Mouse (Mus musculus): ENCODE data around the gene Swi5. TPM values are rescaled to one million over a fixed set of nuclear protein-coding genes. Genes with fewer than 3 reads are reported as not detected.
A peak's percentile ranks its signal among the peaks of the same experiment; 100 is the strongest.

Swi5 gene
- polyA plus RNA-seq, 1 experiment from 2014 or later, result 214 TPM

DNA sequence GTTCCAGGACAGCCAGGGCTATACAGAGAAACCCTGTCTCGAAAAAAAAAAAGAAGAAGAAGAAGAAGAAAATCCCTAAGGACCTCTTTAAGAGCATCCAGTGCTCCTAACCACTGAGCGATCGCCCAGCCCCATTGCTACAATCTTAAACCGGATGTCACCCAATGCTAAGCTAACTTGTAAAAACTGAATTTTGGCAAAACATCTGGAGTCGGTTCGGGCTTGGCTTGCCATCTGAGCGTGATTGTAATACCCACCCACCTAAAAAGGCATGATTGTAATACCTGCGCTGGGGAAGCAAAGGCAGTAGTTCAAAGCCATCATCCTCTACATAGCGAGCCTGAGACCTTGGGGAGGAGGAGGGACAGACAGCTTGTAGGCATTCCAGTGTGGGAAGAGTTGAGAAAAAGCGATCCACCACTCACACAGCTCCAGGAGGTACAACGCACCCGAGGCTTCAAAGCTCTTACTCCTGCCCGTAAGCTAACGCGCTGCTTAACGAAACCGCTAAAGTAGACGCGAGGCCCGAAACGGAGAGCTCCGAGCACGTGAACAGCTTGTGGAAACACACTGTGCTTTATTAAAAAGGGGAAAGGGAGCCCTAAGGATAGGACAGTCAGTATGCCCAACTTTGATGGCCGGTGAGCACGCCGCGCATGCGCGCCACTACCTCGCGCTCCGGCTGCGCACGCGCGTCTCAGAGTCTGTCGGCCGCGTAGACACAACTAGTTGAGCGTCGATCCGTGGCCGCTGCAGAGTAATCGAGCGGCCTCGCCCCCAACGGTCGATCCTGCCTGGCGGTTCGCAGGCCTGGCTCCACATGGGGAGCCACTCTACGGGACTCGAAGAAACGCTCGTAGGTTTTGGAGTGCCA lies 51.8 kb downstream of the Swi5 start, which contains the start of gene Pomt1:
Gene Pomt1, plus strand, starts transcription at position 705 of the 874 bp plus-strand sequence.
- no peaks in the 10 kb centered on the region for H3K9me3 ChIP-seq (replicated peaks)
- peak within 1 kb of the TSS; percentile 80 for H3K4me3 ChIP-seq
- H3K27ac ChIP-seq, result peak within 1 kb of the TSS; percentile 89
- ATAC-seq, result peak; percentile 90
- H3K4me1 ChIP-seq, result peaks cover 43% of the 10 kb centered on the region
- no peaks in the 10 kb centered on the region for H3K27me3 ChIP-seq (replicated peaks)
- WGBS (ENCODE audit: insufficient replicate concordance), result under 1% methylated on average over 54 of the region's 54 CpGs
- H3K4me2 ChIP-seq, result peak within 1 kb of the TSS; percentile 94
- peaks cover 61% of the 10 kb centered on the region for H3K36me3 ChIP-seq
- peak within 1 kb of the TSS; percentile 86 for H3K9ac ChIP-seq

DNA sequence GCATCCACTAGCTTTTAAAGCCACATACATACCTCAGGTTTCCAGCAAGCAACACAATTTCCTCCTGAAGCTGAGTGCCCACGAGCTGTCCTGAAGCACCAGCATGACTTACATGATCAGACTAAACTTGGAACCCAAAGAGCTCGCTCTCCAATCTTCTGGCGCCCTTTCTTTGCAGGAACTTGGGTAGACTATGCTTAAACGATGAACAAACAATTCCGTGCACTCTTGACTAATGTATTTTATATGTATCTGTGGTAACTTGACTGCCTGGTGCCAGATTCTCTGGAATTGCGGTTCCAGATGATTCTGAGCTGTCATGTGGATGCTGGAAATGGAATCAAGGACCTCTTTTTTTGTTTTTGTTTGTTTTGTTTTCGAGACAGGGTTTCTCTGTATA lies 52.4 kb downstream of the Swi5 start:
- 23% methylated on average over 7 of the region's 7 CpGs for WGBS (ENCODE audit: insufficient replicate concordance)
- no peak for ATAC-seq

More for the DNA sequence above, 52.4 kb downstream of the Swi5 start:
- Histone ChIP-seq H3K27ac (peak overlapping the region; percentile 89; the same call in 1 of the 2 replicates), H3K27me3 (replicated peaks) (no peaks in the 10 kb centered on the region), H3K36me3 (peaks cover 61% of the 10 kb centered on the region), H3K4me3 (peak overlapping the region; percentile 80), H3K9ac (peak overlapping the region; percentile 86), H3K9me3 (replicated peaks) (no peaks in the 10 kb centered on the region), H3K4me1 (peaks cover 43% of the 10 kb centered on the region), H3K4me2 (peak overlapping the region; percentile 94)

Small RNA genes lying within 50 kb of the gene (microRNA-seq; reads per million reads assigned to microRNA genes)
- gene Gm23363 (1.1 reads per million), gene Mir199b (418 reads per million, percentile 64 among the genes with 10 or more reads in this experiment)

Other genes with a start within 250 kb of the Swi5 start
- 22.4 and 22.6 TPM in 2 replicates for gene Fam78a, start 203.2 kb downstream of the Swi5 start, polyA plus RNA-seq (2016; fragmentation: Nextera tagmentation; extraction: Ambion mirVana)
- 3.0 and 3.4 TPM in 2 replicates for gene Plpp7, start 192.5 kb downstream of the Swi5 start, polyA plus RNA-seq (2016; fragmentation: Nextera tagmentation; extraction: Ambion mirVana)
- gene Prrc2b, start 137.0 kb downstream of the Swi5 start, polyA plus RNA-seq (2016; fragmentation: Nextera tagmentation; extraction: Ambion mirVana), result 20.8 and 23.6 TPM in 2 replicates
- 19.1 and 20.0 TPM in 2 replicates for gene Pomt1, start 51.5 kb downstream of the Swi5 start, polyA plus RNA-seq (2016; fragmentation: Nextera tagmentation; extraction: Ambion mirVana)
- gene Uck1, start 27.9 kb downstream of the Swi5 start, polyA plus RNA-seq (2016; fragmentation: Nextera tagmentation; extraction: Ambion mirVana), result 39.9 and 42.0 TPM in 2 replicates
- 13.0 and 14.4 TPM in 2 replicates for gene Golga2, start 691 bp downstream of the Swi5 start, polyA plus RNA-seq (2016; fragmentation: Nextera tagmentation; extraction: Ambion mirVana)
- 24.8 and 27.1 TPM in 2 replicates for gene Ciz1, start 64.3 kb upstream of the Swi5 start, polyA plus RNA-seq (2016; fragmentation: Nextera tagmentation; extraction: Ambion mirVana)
- 2.4 and 3.1 TPM in 2 replicates for gene Dnm1, start 65.3 kb upstream of the Swi5 start, polyA plus RNA-seq (2016; fragmentation: Nextera tagmentation; extraction: Ambion mirVana)
- 36.2 and 40.6 TPM in 2 replicates for gene 1110008P14Rik, start 93.9 kb upstream of the Swi5 start, polyA plus RNA-seq (2016; fragmentation: Nextera tagmentation; extraction: Ambion mirVana)
- gene Lcn2, start 100.2 kb upstream of the Swi5 start, polyA plus RNA-seq (2016; fragmentation: Nextera tagmentation; extraction: Ambion mirVana), result 15.2 and 17.7 TPM in 2 replicates
- 19.3 and 21.1 TPM in 2 replicates for gene Ptges2, start 107.8 kb upstream of the Swi5 start, polyA plus RNA-seq (2016; fragmentation: Nextera tagmentation; extraction: Ambion mirVana)
- gene Naif1, start 162.4 kb upstream of the Swi5 start, polyA plus RNA-seq (2016; fragmentation: Nextera tagmentation; extraction: Ambion mirVana), result 2.9 and 3.2 TPM in 2 replicates
- 11.4 and 11.9 TPM in 2 replicates for gene Slc25a25, start 163.4 kb upstream of the Swi5 start, polyA plus RNA-seq (2016; fragmentation: Nextera tagmentation; extraction: Ambion mirVana)
- gene Fam102a, start 247.3 kb upstream of the Swi5 start, polyA plus RNA-seq (2016; fragmentation: Nextera tagmentation; extraction: Ambion mirVana), result 2.4 and 2.5 TPM in 2 replicates